Mouse (Mus musculus) yolk sac, embryonic 10.5 days (tissue): ENCODE data around the gene Timmdc1.
A peak's percentile ranks its signal among the peaks of the same experiment; 100 is the strongest.
"Not testable (repeated sequence)": the region's sequence is repeated elsewhere in the genome, so short reads cannot be mapped to it uniquely, and the experiment has no call there.

ENCODE experiments used
- DNase-seq: peaks from one replicate; pipeline ENCODE4 v3.0.0-alpha.2; 2017; ENCODE audit warnings: low spot score

Timmdc1 gene

GRCm38 (mm10) chr16:38496604-38497140, 25.8 kb downstream of the Timmdc1 start:
- no peak for DNase-seq

- no peak for DNase-seq
These were observed 28.6 kb downstream of the Timmdc1 start for GRCm38 (mm10) chr16:38493890-38494289.

- no peak for DNase-seq
These were observed 29.9 kb downstream of the Timmdc1 start for GRCm38 (mm10) chr16:38492551-38492950.

GRCm38 (mm10) chr16:38483582-38484309, 38.7 kb downstream of the Timmdc1 start:
- no peak for DNase-seq

- no peak for DNase-seq
These were observed 39.5 kb downstream of the Timmdc1 start for GRCm38 (mm10) chr16:38482780-38483562.

- no peak for DNase-seq
These were observed 41.1 kb downstream of the Timmdc1 start for GRCm38 (mm10) chr16:38481327-38481726.

- DNase-seq = no peak
These were observed 44.2 kb downstream of the Timmdc1 start for GRCm38 (mm10) chr16:38478296-38478695.

GRCm38 (mm10) chr16:38477241-38477608, 45.2 kb downstream of the Timmdc1 start:
- DNase-seq = not testable (repeated sequence)

- DNase-seq = peak; percentile 55
These were observed 45.9 kb downstream of the Timmdc1 start for GRCm38 (mm10) chr16:38476312-38477240.

- DNase-seq = no peak
These were observed 46.7 kb downstream of the Timmdc1 start for GRCm38 (mm10) chr16:38475681-38476311.

- no peak for DNase-seq
These were observed 47.7 kb downstream of the Timmdc1 start for GRCm38 (mm10) chr16:38474677-38475286.

GRCm38 (mm10) chr16:38473661-38474060, 48.8 kb downstream of the Timmdc1 start:
- DNase-seq = no peak

- DNase-seq = no peak
These were observed 50.0 kb downstream of the Timmdc1 start for GRCm38 (mm10) chr16:38472507-38472873.

GRCm38 (mm10) chr16:38471697-38472506, 50.6 kb downstream of the Timmdc1 start:
- no peak for DNase-seq

GRCm38 (mm10) chr16:38469437-38469836, 53.0 kb downstream of the Timmdc1 start:
- DNase-seq = no peak

GRCm38 (mm10) chr16:38468706-38469018, 53.8 kb downstream of the Timmdc1 start:
- no peak for DNase-seq

GRCm38 (mm10) chr16:38467917-38468705, 54.4 kb downstream of the Timmdc1 start:
- no peak for DNase-seq

- no peak for DNase-seq
These were observed 55.2 kb downstream of the Timmdc1 start for GRCm38 (mm10) chr16:38467091-38467916.

GRCm38 (mm10) chr16:38466089-38466488, 56.4 kb downstream of the Timmdc1 start:
- no peak for DNase-seq
